Mouse (Mus musculus): ENCODE data around the gene Lpp.

GRCm38 (mm10) chr16:24651655-24652654, 258.6 kb downstream of the Lpp start:
- no peak for TF ChIP-seq CHD2 (IDR thresholded peaks at IDR 0.05; ENCODE audit: low read length)
- no peak for TF ChIP-seq CTCF (IDR thresholded peaks at IDR 0.05 in 2 of 3, conservative IDR thresholded peaks at IDR 0.05 in 1 of 3; ENCODE audit: control insufficient read depth in 1 of 3, insufficient read depth in 1 of 3, low read depth in 2 of 3, low read length in 3 of 3, poor library complexity in 1 of 3, severe bottlenecking in 1 of 3)
- no peak for TF ChIP-seq ZMIZ1 (IDR thresholded peaks at IDR 0.05; ENCODE audit: low read depth, low read length)
- no peak for TF ChIP-seq POLR2A (IDR thresholded peaks at IDR 0.05; ENCODE audit: control insufficient read depth in 1 of 2, insufficient read depth in 1 of 2, low read depth in 1 of 2, low read length in 2 of 2, poor library complexity in 1 of 2)
- no peak for TF ChIP-seq MAX (IDR thresholded peaks at IDR 0.05; ENCODE audit: low read length)
- TF ChIP-seq EP300 (IDR thresholded peaks at IDR 0.05; ENCODE audit: low read depth in 1 of 2, low read length in 2 of 2): no peak
- TF ChIP-seq ZC3H11A (IDR thresholded peaks at IDR 0.05; ENCODE audit: low read depth, low read length): no peak
- TF ChIP-seq POLR2AphosphoS2 (IDR thresholded peaks at IDR 0.05; ENCODE audit: low read length): no peak
- TF ChIP-seq MYC (IDR thresholded peaks at IDR 0.05; ENCODE audit: low read depth, low read length): no peak
- TF ChIP-seq TAL1 (IDR thresholded peaks at IDR 0.05; ENCODE audit: low read length): no peak
- TF ChIP-seq SMC3 (IDR thresholded peaks at IDR 0.05; ENCODE audit: low read depth, low read length): no peak
- no peak for TF ChIP-seq KAT2A (conservative IDR thresholded peaks at IDR 0.05; ENCODE audit: low read depth, low read length)
- TF ChIP-seq RAD21 (IDR thresholded peaks at IDR 0.05; ENCODE audit: low read depth, low read length): no peak
- TF ChIP-seq TCF12 (IDR thresholded peaks at IDR 0.05; ENCODE audit: low read depth, low read length): no peak
